Mouse (Mus musculus): Measurements from ENCODE around the gene Eea1.

Gene Eea1

GRCm38 (mm10) chr10:95949410-95949809, 9.0 kb downstream of the Eea1 start:
- no peak for DNase-seq (ENCODE audit: low spot score)

- no peak for DNase-seq (ENCODE audit: low spot score)
Measured at GRCm38 (mm10) chr10:95950194-95950593, 9.7 kb downstream of the Eea1 start.

DNA sequence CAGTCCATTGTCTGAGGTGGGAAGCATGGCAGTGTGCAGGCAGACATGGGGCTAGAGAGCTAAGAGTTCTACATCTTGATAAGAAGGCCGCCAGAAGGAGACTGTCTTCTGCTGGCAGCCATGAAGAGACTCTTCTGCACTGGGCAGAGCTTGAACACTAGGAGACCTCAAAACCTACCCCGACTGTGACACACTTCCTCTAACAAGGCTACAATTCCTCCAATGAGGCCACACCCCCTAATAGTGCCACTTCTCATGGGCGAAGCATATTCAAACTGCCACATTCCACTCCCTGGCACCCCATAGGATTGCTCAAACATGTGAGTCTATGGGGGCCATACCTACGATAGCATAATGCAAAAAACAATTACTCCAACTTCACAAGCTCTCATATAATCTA, 10.3 kb downstream of the Eea1 start:
- no peak for DNase-seq (ENCODE audit: low spot score)

- DNase-seq (ENCODE audit: low spot score): no peak
Measured at GRCm38 (mm10) chr10:95951346-95951745, 10.9 kb downstream of the Eea1 start.

DNA sequence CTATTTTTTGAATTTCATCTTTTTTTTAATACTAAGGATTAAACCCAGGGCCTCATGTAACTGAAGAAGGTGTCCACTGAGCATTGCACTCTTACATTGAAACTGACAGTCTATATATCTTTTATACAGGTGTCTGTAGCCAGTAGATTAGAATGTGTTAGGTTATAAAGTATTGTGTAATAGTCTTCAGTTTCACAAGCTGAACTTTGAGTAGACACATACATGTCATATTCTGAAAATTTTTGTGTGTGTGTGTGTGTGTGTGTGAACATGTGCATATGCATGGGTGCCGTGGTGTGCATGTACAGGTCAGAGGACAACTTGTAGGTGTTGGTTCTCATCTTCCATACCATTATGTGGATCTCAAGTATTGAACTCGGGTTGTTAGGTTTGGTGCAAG, 16.2 kb downstream of the Eea1 start:
- no peak for DNase-seq (ENCODE audit: low spot score)

DNA sequence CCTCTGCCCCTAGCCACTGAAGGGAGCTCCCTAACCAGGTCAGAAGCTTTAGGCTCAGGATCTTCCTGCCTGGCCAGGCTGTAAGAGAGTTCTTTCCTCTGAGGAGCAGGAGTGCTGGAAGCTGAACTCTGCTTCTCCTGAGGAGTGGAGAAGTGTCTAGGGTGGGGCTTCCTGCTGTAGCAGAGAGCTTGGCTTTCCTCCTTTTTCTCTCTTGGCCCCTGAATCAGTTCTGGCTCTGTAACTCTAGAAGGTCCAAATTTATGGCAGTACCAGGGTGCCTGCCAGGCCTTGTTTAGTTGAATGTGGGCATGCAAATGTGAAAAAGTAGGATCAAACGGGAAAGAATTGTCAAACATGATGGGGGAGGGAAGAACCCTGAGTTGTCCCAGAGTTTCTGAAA, 17.1 kb downstream of the Eea1 start:
- DNase-seq (ENCODE audit: low spot score): no peak

DNA sequence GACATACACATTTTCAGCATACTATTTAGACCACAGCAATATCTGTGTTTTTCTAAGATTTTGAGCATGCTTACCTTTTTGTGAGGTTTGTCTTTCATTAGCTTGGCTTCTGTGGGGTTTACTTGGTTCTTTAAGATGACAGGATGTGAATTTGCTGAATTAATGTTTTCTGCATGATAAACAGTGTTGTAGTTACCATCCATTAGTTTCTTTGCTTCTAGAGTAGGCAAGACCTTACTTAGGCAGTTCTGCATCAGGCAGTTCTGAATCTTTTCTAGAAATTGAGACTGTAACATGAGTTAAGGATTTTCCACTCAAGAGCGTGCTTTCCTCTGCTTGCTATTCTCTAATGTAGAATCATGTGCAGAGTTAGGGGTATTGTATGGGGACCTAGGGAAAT, 24.2 kb downstream of the Eea1 start:
- DNase-seq (ENCODE audit: low spot score): no peak

DNA sequence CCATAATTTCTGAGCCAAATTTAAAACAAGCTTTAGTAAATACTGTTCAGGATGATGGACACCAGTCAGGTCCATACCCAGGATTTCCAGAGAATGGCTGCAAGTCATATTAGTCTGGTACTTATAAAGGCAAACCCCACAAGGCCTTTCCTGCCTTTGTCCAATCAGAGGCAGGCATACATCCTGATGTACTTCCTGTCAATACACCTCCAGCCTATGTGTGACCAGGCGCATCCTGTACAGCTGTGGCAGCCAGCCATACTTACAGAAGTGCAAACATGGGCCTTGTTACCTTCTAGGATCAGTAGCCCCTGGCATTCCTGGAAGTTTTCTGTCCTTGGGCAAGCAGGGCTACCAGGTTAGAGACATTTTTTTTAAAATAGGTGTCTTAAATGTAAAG, 29.2 kb downstream of the Eea1 start:
- DNase-seq (ENCODE audit: low spot score): no peak

GRCm38 (mm10) chr10:95970744-95971212, 30.3 kb downstream of the Eea1 start:
- no peak for DNase-seq (ENCODE audit: low spot score)

DNA sequence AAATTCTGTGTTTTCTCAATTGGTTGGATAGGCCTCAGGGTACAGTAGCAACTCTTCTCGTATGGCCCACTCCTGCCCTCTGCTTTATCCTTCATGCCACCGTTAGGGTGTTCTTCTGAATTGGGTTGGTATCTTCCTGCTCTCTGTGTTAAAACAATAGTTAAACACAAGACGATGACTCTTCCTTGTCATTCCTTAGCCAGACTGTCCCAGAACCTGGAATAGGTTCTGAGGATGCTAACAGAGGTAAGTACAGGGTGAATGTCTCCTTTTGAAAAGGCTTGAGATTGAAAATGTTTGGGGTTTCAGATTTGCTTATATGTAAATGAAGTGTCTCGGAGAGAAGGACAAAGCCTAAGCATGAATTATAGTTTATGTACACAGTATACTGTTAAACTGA, 30.9 kb downstream of the Eea1 start:
- no peak for DNase-seq (ENCODE audit: low spot score)

- DNase-seq (ENCODE audit: low spot score): no peak
Measured at GRCm38 (mm10) chr10:95971942-95972341, 31.5 kb downstream of the Eea1 start.

DNA sequence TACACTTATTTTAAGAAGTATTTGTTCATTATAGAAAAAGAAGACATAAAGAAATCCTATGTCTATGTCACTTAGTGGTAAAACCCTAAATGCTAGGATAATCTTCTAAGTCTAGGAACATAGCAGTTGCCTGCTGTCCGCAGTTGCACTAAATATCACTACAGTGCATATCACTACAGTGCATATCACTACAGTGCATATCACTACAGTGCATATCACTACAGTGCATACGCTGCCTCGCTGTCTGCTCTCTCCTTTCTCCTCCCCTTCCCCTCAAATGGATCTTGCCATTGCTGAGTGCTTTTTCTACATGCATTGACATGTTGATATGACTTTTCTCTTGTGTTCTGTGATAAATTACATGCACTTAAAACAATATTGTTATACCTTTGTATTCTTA, 34.0 kb downstream of the Eea1 start:
- no peak for DNase-seq (ENCODE audit: low spot score)

DNA sequence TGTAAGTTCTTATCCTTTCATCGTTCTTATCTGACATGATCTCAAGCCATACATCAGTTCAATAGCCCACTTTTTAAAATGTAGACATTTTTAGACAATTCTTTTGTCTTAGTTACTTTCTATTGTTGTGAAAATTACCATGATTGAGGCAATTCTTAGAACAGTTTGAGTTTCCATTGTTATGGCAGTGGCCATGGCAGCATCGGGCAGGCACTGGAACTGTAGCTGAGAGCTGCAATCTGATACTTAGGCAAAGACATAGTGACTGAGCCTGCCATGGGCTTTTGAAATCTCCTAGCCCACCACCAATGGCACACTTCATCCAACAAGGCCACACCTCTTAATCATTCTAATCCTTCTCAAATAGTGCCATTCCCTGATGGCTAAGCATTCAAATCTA, 36.3 kb downstream of the Eea1 start:
- no peak for DNase-seq (ENCODE audit: low spot score)

- DNase-seq (ENCODE audit: low spot score): no peak
Measured at GRCm38 (mm10) chr10:95989731-95990130, 49.3 kb downstream of the Eea1 start.

DNA sequence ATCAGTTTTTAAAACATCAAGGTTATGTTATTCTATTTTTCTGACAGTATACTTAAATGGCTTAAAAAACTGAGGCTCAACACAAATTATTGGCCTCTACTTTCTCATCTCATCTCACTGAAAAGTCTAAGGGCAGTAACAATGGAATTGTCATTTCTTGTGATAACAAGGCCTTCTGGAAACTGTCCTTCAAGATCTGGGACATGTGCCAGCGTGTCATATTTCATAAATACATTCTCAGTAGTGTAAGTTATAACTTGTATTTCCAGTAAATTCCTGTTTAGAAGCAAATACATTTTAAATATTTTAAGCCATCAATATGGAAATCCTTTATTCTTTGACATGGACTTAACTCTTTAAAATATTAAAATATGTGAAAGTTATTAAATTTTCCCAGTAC, 50.7 kb downstream of the Eea1 start:
- no peak for DNase-seq (ENCODE audit: low spot score)

- no peak for DNase-seq (ENCODE audit: low spot score)
Measured at GRCm38 (mm10) chr10:96000904-96001303, 60.5 kb downstream of the Eea1 start.

- no peak for DNase-seq (ENCODE audit: low spot score)
Measured at GRCm38 (mm10) chr10:96015738-96016137, 75.3 kb downstream of the Eea1 start.

DNA sequence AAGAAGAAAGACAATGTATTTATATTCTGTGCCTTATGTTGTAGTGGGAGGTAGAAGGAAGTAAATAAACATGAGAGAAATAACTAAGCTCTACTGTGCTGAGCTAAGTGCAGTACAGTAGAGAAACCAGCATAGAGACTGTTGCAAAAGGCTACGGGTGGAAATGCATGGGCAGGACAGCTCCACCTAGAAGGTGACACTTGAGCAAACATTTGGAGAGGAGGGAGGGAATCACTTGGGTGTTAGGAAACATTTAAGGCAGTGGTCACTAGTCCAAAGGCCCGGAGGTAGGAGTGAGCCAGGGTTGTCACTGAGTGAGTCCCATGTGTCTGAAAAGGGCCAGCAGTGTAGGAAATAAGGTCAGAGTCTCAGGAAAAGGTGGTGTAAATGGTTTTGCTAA, 77.0 kb downstream of the Eea1 start:
- DNase-seq (ENCODE audit: low spot score): no peak

DNA sequence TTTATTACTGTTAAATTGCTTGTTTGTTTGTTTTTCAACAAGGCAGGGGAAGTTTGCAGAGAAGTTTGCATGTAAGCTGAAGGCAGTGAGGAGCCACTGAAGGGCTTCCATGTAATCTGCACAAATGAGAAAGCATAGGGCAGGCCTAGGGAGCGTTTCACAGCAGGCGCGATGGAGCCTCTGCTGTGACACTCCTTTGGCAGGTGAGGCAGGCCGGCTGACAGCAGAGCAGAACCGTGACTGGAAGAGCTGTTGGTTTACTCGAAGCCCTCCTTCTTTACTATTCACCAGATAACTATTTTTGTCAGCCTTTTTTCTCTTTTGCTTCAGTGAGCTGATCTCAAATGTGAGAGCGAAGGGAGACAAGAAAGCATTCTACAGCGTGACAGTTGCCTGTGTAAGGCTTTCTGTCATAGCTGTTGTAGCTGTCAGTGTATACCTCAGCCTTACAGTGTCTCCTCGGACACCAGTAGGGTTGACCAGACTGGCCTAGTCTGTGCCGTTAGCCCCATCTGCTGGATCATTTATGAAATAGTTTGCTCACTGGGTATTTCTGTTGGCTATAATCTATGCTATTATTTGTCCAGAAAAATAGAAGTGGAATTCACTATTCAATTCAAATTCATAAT, 93.0 kb downstream of the Eea1 start:
- peak; percentile 81 for DNase-seq (ENCODE audit: low spot score)

GRCm38 (mm10) chr10:96034106-96034505, 93.7 kb downstream of the Eea1 start:
- DNase-seq (ENCODE audit: low spot score): no peak

GRCm38 (mm10) chr10:96035951-96036350, 95.5 kb downstream of the Eea1 start:
- no peak for DNase-seq (ENCODE audit: low spot score)

DNA sequence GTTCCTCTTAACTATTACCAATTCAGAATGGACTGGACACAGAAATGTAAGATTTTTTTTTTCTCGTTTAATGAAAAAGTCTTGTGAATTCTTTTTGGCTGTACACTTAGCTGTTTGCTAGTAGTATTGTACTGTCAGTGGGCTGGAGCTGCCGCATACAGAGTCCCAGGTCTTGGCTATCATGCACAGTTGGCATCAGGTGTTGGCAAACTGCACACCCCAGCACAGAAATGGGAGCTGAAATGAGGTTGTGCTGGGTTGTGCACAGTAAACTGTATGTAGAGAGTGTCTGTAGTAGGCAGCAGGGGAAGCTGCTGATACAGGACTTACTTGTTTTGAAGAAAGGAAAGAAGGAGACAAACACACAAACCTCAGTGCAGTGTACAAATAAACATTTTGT, 103.8 kb downstream of the Eea1 start:
- DNase-seq (ENCODE audit: low spot score): no peak

DNA sequence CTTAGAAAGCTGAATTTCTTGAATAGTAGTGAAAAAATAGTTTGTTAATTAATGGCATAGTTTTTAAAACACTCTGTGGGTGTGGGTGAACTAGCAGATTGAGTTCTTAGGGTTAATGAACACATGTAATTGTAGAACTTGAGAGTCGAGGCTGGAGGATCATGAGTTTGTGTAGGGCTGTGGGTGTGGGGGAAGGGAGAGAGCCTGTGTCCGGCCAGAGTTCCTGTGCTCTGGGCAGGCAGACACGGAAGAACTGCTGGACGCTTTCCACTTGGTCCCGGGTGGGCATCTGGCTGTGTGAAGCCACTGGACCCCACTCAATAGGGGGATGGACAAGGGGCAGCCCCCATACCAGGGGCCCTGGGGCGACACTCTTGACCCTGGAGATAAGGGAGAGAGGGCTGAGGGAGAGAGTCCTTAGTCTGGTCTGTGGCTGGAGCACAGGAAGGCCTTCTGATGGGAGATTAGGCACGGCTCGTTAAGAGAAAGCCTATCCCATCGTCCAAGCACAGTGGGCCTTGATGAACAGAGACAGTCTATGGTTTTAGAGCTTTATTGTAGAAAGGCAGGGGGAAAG, 107.6 kb downstream of the Eea1 start:
- no peak for DNase-seq (ENCODE audit: low spot score)

DNA sequence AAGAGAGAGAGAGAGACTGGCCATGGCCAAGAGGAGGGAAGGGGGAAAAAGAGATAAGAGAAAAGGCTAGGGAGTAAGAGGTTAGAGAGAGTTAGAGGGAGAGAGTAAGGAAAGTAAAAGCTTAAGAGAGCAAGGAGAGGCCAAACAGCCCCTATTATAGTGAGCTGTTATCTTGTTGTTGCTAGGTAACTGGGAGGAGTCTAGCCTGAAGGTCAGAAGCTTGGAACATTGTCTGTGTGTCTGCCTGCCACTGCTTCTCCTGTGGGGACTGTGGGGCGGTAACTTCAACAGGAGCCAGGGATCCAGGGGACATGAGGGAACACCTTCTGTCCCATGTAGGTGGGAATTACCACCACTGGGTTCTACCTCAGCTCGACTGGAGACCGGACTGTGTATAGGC, 108.1 kb downstream of the Eea1 start:
- no peak for DNase-seq (ENCODE audit: low spot score)

All from retina, embryonic 14.5 days (tissue).